Mouse (Mus musculus) megakaryocyte, embryonic 14.5 days (primary cell): Measurements from ENCODE around the gene Letm1. TPM values are rescaled to one million over a fixed set of nuclear protein-coding genes. Genes with fewer than 3 reads are reported as not detected.

Experiments used
- H3K27me3 ChIP-seq: replicated peaks from 2 replicates; pipeline ENCODE3; 2012; ENCODE audit warnings: inconsistent platforms
- H3K36me3 ChIP-seq: replicated peaks from 2 replicates; pipeline ENCODE3; 2012; ENCODE audit warnings: low read length, inconsistent platforms, mixed read lengths
- H3K4me1 ChIP-seq: 2 replicates; pipeline ENCODE4 v1.6.1; 2012; ENCODE audit warnings: inconsistent platforms
- H3K4me3 ChIP-seq: replicated peaks from 2 replicates; pipeline ENCODE3; 2012; ENCODE audit warnings: moderate library complexity, mild to moderate bottlenecking, inconsistent platforms
- H3K9me3 ChIP-seq: 2 replicates; pipeline ENCODE4 v1.6.1; 2012; ENCODE audit warnings: inconsistent platforms
- FLI1 ChIP-seq: IDR thresholded peaks from 2 replicates; pipeline ENCODE4 v1.6.1; 2012; ENCODE audit warnings: low read length, inconsistent platforms, mixed read lengths
- GATA1 ChIP-seq: IDR thresholded peaks from 3 replicates; pipeline ENCODE4 v1.6.1; 2012; ENCODE audit warnings: mixed read lengths, low read length, inconsistent platforms, borderline replicate concordance
- polyA plus RNA-seq: library from polyadenylated mRNA; stranded (reverse); fragments of >175 nt; gene quantifications from 2 replicates; pipeline ENCODE4 v1.2.3, GENCODE M21; 2012; ENCODE audit warnings: low replicate concordance; ENCODE audit not compliant: insufficient read depth

Letm1 gene
- polyA plus RNA-seq, 1 experiment: 9.0 TPM

GRCm38 (mm10) chr5:33726891-33727290 is 55.7 kb downstream of the Letm1 start:
- H3K27me3 ChIP-seq: peaks cover 100% of the 10 kb centered on the region
- no peaks in the 10 kb centered on the region for H3K36me3 ChIP-seq

GRCm38 (mm10) chr5:33726081-33726647 is 56.5 kb downstream of the Letm1 start:
- no peak for TF ChIP-seq FLI1
- TF ChIP-seq GATA1: no peak

More at GRCm38 (mm10) chr5:33726891-33727290, 55.7 kb downstream of the Letm1 start:
- Histone ChIP-seq H3K4me3 (no peak overlapping the region), H3K9me3 (no peaks in the 10 kb centered on the region), H3K4me1 (peaks cover 38% of the 10 kb centered on the region)
- no peak for TF ChIP-seq FLI1
- TF ChIP-seq GATA1: no peak

GRCm38 (mm10) chr5:33723641-33724465 is 58.8 kb downstream of the Letm1 start:
- Histone ChIP-seq H3K4me3 (peak overlapping the region; percentile 91), H3K9me3 (no peaks in the 10 kb centered on the region), H3K27me3 (peaks cover 98% of the 10 kb centered on the region), H3K4me1 (peaks cover 41% of the 10 kb centered on the region), H3K36me3 (no peaks in the 10 kb centered on the region)
- TF ChIP-seq GATA1 (no peak), FLI1 (no peak)

More at GRCm38 (mm10) chr5:33726081-33726647, 56.5 kb downstream of the Letm1 start:
- H3K36me3 ChIP-seq: no peaks in the 10 kb centered on the region
- no peak overlapping the region for H3K4me3 ChIP-seq
- peaks cover 100% of the 10 kb centered on the region for H3K27me3 ChIP-seq
- peaks cover 39% of the 10 kb centered on the region for H3K4me1 ChIP-seq
- H3K9me3 ChIP-seq: no peaks in the 10 kb centered on the region

- Histone ChIP-seq H3K9me3 (no peaks in the 10 kb centered on the region), H3K36me3 (no peaks in the 10 kb centered on the region), H3K4me1 (peaks cover 43% of the 10 kb centered on the region), H3K4me3 (peak overlapping the region; percentile 91), H3K27me3 (peaks cover 98% of the 10 kb centered on the region)
- TF ChIP-seq FLI1 (no peak), GATA1 (no peak)
These were observed 59.5 kb downstream of the Letm1 start for GRCm38 (mm10) chr5:33723019-33723640.

- peaks cover 43% of the 10 kb centered on the region for H3K4me1 ChIP-seq
- H3K36me3 ChIP-seq: no peaks in the 10 kb centered on the region
- H3K4me3 ChIP-seq: peak overlapping the region; percentile 91
- TF ChIP-seq GATA1 (no peak), FLI1 (no peak)
- H3K9me3 ChIP-seq: no peaks in the 10 kb centered on the region
- H3K27me3 ChIP-seq: peaks cover 93% of the 10 kb centered on the region
These were observed 60.2 kb downstream of the Letm1 start for GRCm38 (mm10) chr5:33722266-33723018.

GRCm38 (mm10) chr5:33721541-33722265 is 60.9 kb downstream of the Letm1 start, which contains the start of gene Fgfr3:
Fgfr3 (plus strand) TSS chr5:33721674.
- Histone ChIP-seq H3K27me3 (peaks cover 85% of the 10 kb centered on the region), H3K36me3 (no peaks in the 10 kb centered on the region), H3K9me3 (no peaks in the 10 kb centered on the region), H3K4me1 (peaks cover 46% of the 10 kb centered on the region), H3K4me3 (peak within 1 kb of the TSS; percentile 91)
- TF ChIP-seq FLI1 (no peak), GATA1 (no peak)

GRCm38 (mm10) chr5:33720852-33721490 is 61.6 kb downstream of the Letm1 start:
- peaks cover 83% of the 10 kb centered on the region for H3K27me3 ChIP-seq

GRCm38 (mm10) chr5:33718460-33718859 is 64.2 kb downstream of the Letm1 start:
- H3K36me3 ChIP-seq: no peaks in the 10 kb centered on the region
- no peak for TF ChIP-seq GATA1
- H3K27me3 ChIP-seq: peaks cover 82% of the 10 kb centered on the region
- peaks cover 48% of the 10 kb centered on the region for H3K4me1 ChIP-seq
- no peak overlapping the region for H3K4me3 ChIP-seq
- no peaks in the 10 kb centered on the region for H3K9me3 ChIP-seq

More at GRCm38 (mm10) chr5:33720852-33721490, 61.6 kb downstream of the Letm1 start:
- H3K9me3 ChIP-seq: no peaks in the 10 kb centered on the region
- no peaks in the 10 kb centered on the region for H3K36me3 ChIP-seq
- H3K4me3 ChIP-seq: peak overlapping the region; percentile 91
- TF ChIP-seq GATA1 (no peak), FLI1 (no peak)
- H3K4me1 ChIP-seq: peaks cover 50% of the 10 kb centered on the region

- no peak for TF ChIP-seq FLI1
- no peak for TF ChIP-seq GATA1
These were observed 66.2 kb downstream of the Letm1 start for GRCm38 (mm10) chr5:33716467-33716866.

More at GRCm38 (mm10) chr5:33716467-33716866, 66.2 kb downstream of the Letm1 start:
- peaks cover 29% of the 10 kb centered on the region for H3K4me1 ChIP-seq
- peaks cover 76% of the 10 kb centered on the region for H3K27me3 ChIP-seq
- H3K9me3 ChIP-seq: no peaks in the 10 kb centered on the region
- no peaks in the 10 kb centered on the region for H3K36me3 ChIP-seq
- H3K4me3 ChIP-seq: no peak overlapping the region
